Mouse (Mus musculus) brain, embryonic 14.5 days (tissue): ENCODE data around the gene Defb39. TPM values are rescaled to one million over a fixed set of nuclear protein-coding genes. Genes with fewer than 3 reads are reported as not detected.

Source experiments
- DNase-seq: peaks from one replicate; pipeline ENCODE4 v3.0.0-alpha.2; 2011; ENCODE audit warnings: low read depth
- CTCF ChIP-seq: fragments of 200-500 bp; IDR thresholded peaks from 2 replicates; pipeline ENCODE4 v1.5.1; 2012; ENCODE audit warnings: inconsistent platforms, mild to moderate bottlenecking, moderate library complexity, borderline replicate concordance; ENCODE audit not compliant: insufficient read depth, insufficient read length; ENCODE audit errors: extremely low read depth
- POLR2A ChIP-seq: fragments of 200-500 bp; IDR thresholded peaks from 2 replicates; pipeline ENCODE4 v1.6.1; 2012; ENCODE audit warnings: mild to moderate bottlenecking, inconsistent platforms, borderline replicate concordance; ENCODE audit not compliant: poor library complexity, insufficient read depth, insufficient read length, severe bottlenecking; ENCODE audit errors: extremely low read depth
- polyA plus RNA-seq: library from polyadenylated mRNA; depleted of rRNA; stranded (reverse); fragments of >200 nt; gene quantifications from 2 replicates; pipeline ENCODE4 v1.2.3, GENCODE M21; 2012; rRNA removed

Gene Defb39
- not detected in 2 replicates for polyA plus RNA-seq

GRCm38 (mm10) chr8:19064710-19065109 lies at the start of gene Defb39:
Gene Defb39, minus strand, starts transcription at chr8:19064810.
- no peak for DNase-seq
- TF ChIP-seq POLR2A (no peak), CTCF (no peak)

- no peak for DNase-seq
- TF ChIP-seq CTCF (no peak), POLR2A (no peak)
Measured at GRCm38 (mm10) chr8:19066013-19066412, 1.4 kb upstream of the Defb39 start.

- no peak for DNase-seq
- no peak for TF ChIP-seq POLR2A
- no peak for TF ChIP-seq CTCF
Measured at GRCm38 (mm10) chr8:19062891-19063290, 1.7 kb downstream of the Defb39 start.

- TF ChIP-seq CTCF (no peak), POLR2A (no peak)
- no peak for DNase-seq
Measured at GRCm38 (mm10) chr8:19045242-19045641, 19.4 kb downstream of the Defb39 start.

GRCm38 (mm10) chr8:19026466-19026865 lies 38.1 kb downstream of the Defb39 start, which contains the start of gene Defb38:
Gene Defb38, minus strand, starts transcription at chr8:19026566.
- DNase-seq = no peak
- TF ChIP-seq CTCF (no peak), POLR2A (no peak)

Other genes with a start within 250 kb of the Defb39 start
- gene Defb40, start 86.6 kb downstream of the Defb39 start, polyA plus RNA-seq = not detected in 2 replicates
- gene Defb37, start 73.8 kb downstream of the Defb39 start, polyA plus RNA-seq = not detected in 2 replicates
- not detected in 2 replicates for gene Defb38, start 38.2 kb downstream of the Defb39 start, polyA plus RNA-seq
- gene Defb12, start 50.0 kb upstream of the Defb39 start, polyA plus RNA-seq = not detected in 2 replicates
- not detected in 2 replicates for gene Defb34, start 58.9 kb upstream of the Defb39 start, polyA plus RNA-seq
- gene Gm45826, start 76.0 kb upstream of the Defb39 start, polyA plus RNA-seq = not detected in 2 replicates
- not detected in 2 replicates for gene Defb14, start 129.5 kb upstream of the Defb39 start, polyA plus RNA-seq
- not detected in 2 replicates for gene Defb4, start 133.9 kb upstream of the Defb39 start, polyA plus RNA-seq
- not detected in 2 replicates for gene Defb6, start 160.7 kb upstream of the Defb39 start, polyA plus RNA-seq
- gene Defb46, start 175.1 kb upstream of the Defb39 start, polyA plus RNA-seq = not detected in 2 replicates
- gene Defb5, start 182.8 kb upstream of the Defb39 start, polyA plus RNA-seq = not detected in 2 replicates
- gene Defb3, start 228.6 kb upstream of the Defb39 start, polyA plus RNA-seq = not detected in 2 replicates